Mouse (Mus musculus) CH12.LX (cell line): ENCODE results near the gene Gm20388. TPM values are rescaled to one million over a fixed set of nuclear protein-coding genes. Genes with fewer than 3 reads are reported as not detected.

Experiments
- DNase-seq: peaks from one replicate; pipeline ENCODE4 v3.0.0-alpha.2; 2013; ENCODE audit errors: extremely low read depth
- H3K27ac ChIP-seq: 2 replicates; pipeline ENCODE4 v1.5.1; 2012; ENCODE audit warnings: low read depth, mild to moderate bottlenecking, control low read depth, moderate library complexity; ENCODE audit not compliant: insufficient read depth
- H3K27me3 ChIP-seq: replicated peaks from 2 replicates; pipeline ENCODE3; 2012; ENCODE audit warnings: inconsistent platforms
- H3K36me3 ChIP-seq, 2 experiments: replicated peaks in 1 of 2; 2 replicates each; pipeline versions ENCODE3 to v1.6.1; 2012; ENCODE audit warnings: inconsistent platforms in 1 of 2, low read length in 1 of 2, mild to moderate bottlenecking in 1 of 2, mixed read lengths in 1 of 2, moderate library complexity in 1 of 2; ENCODE audit not compliant: control insufficient read depth in 1 of 2, insufficient read depth in 1 of 2
- H3K4me1 ChIP-seq, 2 experiments: 2 replicates each; pipeline ENCODE4 v1.6.1; 2012; ENCODE audit warnings: inconsistent platforms in 1 of 2, moderate library complexity in 1 of 2; ENCODE audit not compliant: insufficient read depth in 2 of 2, control insufficient read depth in 1 of 2
- H3K4me2 ChIP-seq: 2 replicates; pipeline ENCODE4 v1.6.1; 2012; ENCODE audit warnings: low read depth, mild to moderate bottlenecking, control low read depth; ENCODE audit not compliant: poor library complexity, insufficient read depth, severe bottlenecking
- H3K4me3 ChIP-seq, 3 experiments: fragments of 150-350 bp in 1 of 3; sonication (generic) in 1 of 3; replicated peaks in 1 of 3; 2 replicates each; pipeline versions ENCODE3 to v1.5.1; 2011 to 2012; ENCODE audit warnings: low read depth in 2 of 3, low read length in 2 of 3, mild to moderate bottlenecking in 2 of 3, moderate library complexity in 2 of 3, control low read depth in 1 of 3, improper control_type of control experiment in 1 of 3, inconsistent platforms in 1 of 3, mixed read lengths in 1 of 3; ENCODE audit not compliant: poor library complexity in 1 of 3
- H3K79me2 ChIP-seq: replicated peaks from 2 replicates; pipeline ENCODE4 v1.6.1; 2012; ENCODE audit warnings: mild to moderate bottlenecking, moderate library complexity; ENCODE audit not compliant: control insufficient read depth, poor library complexity, insufficient read depth, severe bottlenecking; ENCODE audit errors: extremely low read depth
- H3K9ac ChIP-seq: 2 replicates; pipeline ENCODE4 v1.6.1; 2012; ENCODE audit warnings: low read depth, mild to moderate bottlenecking, control low read depth, moderate library complexity; ENCODE audit not compliant: insufficient read depth
- H3K9me3 ChIP-seq: replicated peaks from 2 replicates; pipeline ENCODE3; 2012; ENCODE audit warnings: low read length, inconsistent platforms, mixed read lengths
- CTCF ChIP-seq, 2 experiments: IDR thresholded peaks in 1 of 2; conservative IDR thresholded peaks in 1 of 2; 2 replicates each; pipeline ENCODE4 v1.5.1; 2011 to 2012; ENCODE audit warnings: low read depth in 2 of 2, low read length in 2 of 2, improper control_type of control experiment in 1 of 2, inconsistent platforms in 1 of 2, mild to moderate bottlenecking in 1 of 2, moderate library complexity in 1 of 2
- EP300 ChIP-seq: IDR thresholded peaks from 2 replicates; pipeline ENCODE4 v1.6.1; 2011; ENCODE audit warnings: low read length, improper control_type of control experiment
- HCFC1 ChIP-seq: IDR thresholded peaks from 2 replicates; pipeline ENCODE4 v1.6.1; 2012; ENCODE audit warnings: low read depth, mild to moderate bottlenecking, inconsistent platforms, low read length, improper control_type of control experiment
- JUN ChIP-seq: IDR thresholded peaks from 2 replicates; pipeline ENCODE4 v1.6.1; 2011; ENCODE audit warnings: low read depth, mild to moderate bottlenecking, low read length, improper control_type of control experiment, moderate library complexity; ENCODE audit not compliant: insufficient read depth
- MAFK ChIP-seq: IDR thresholded peaks from 2 replicates; pipeline ENCODE4 v1.6.1; 2011; ENCODE audit warnings: low read length, improper control_type of control experiment; ENCODE audit not compliant: insufficient replicate concordance
- MEF2A ChIP-seq: IDR thresholded peaks from 2 replicates; pipeline ENCODE4 v1.6.1; 2014; ENCODE audit warnings: low read depth, mild to moderate bottlenecking, inconsistent platforms, low read length, improper control_type of control experiment, borderline replicate concordance
- NELFE ChIP-seq: IDR thresholded peaks from 2 replicates; pipeline ENCODE4 v1.6.1; 2011; ENCODE audit warnings: low read depth, low read length, improper control_type of control experiment
- PAX5 ChIP-seq: IDR thresholded peaks from 2 replicates; pipeline ENCODE4 v1.6.1; 2012; ENCODE audit warnings: low read length, inconsistent platforms, mixed read lengths
- RAD21 ChIP-seq: IDR thresholded peaks from 2 replicates; pipeline ENCODE4 v1.6.1; 2011; ENCODE audit warnings: low read depth, mild to moderate bottlenecking, low read length, improper control_type of control experiment, moderate library complexity
- SMC3 ChIP-seq: IDR thresholded peaks from 2 replicates; pipeline ENCODE4 v1.6.1; 2011; ENCODE audit warnings: low read depth, low read length, improper control_type of control experiment
- ZNF384 ChIP-seq: IDR thresholded peaks from 2 replicates; pipeline ENCODE4 v1.6.1; 2012; ENCODE audit warnings: low read depth, low read length, improper control_type of control experiment, inconsistent platforms
- dilution Hi-C: fragments of 300-500 bp; cut with MboI; formaldehyde crosslinking; loops from 2 replicates; pipeline ENCODE4 v1.14.3; 2020; ENCODE audit warnings: low sequenced_read_pairs; ENCODE audit not compliant: extremely low pct_unique_long_range_greater_than_20kb, extremely low pct_ligation_motif_present
- in situ Hi-C: fragments of 300-500 bp; cut with MboI; formaldehyde crosslinking; loops from 3 replicates; pipeline ENCODE4 v1.14.3; 2019; ENCODE audit warnings: low sequenced_read_pairs, low pct_ligation_motif_present, low pct_unique_long_range_greater_than_20kb, mixed read lengths
- polyA plus RNA-seq: library from polyadenylated mRNA; unstranded; fragments of >175 nt; gene quantifications from 2 replicates; pipeline ENCODE4 v1.2.1, GENCODE M21; 2012; ENCODE audit warnings: low read depth; ENCODE audit not compliant: insufficient read length
- total RNA-seq, 2 experiments: library from RNA; depleted of rRNA; stranded (reverse); fragments of 300-350 nt in 1 of 2; fragments of >200 nt in 1 of 2; gene quantifications; 2 replicates each; pipeline ENCODE4 v1.2.3; 2012 to 2014

Gm20388 gene
- total and polyA plus RNA-seq, 3 experiments: 14.8 to 26.3 (median 22.2) TPM

GRCm38 (mm10) chr8:120618110-120618509 lies 707.5 kb downstream of the Gm20388 start:
- Histone ChIP-seq H3K79me2 (no peaks in the 10 kb centered on the region), H3K27me3 (peaks cover 25% of the 10 kb centered on the region), H3K4me2 (no peak overlapping the region), H3K9me3 (no peaks in the 10 kb centered on the region), H3K27ac (no peak overlapping the region), H3K9ac (no peak overlapping the region), H3K4me1 (no peaks in the 10 kb centered on the region), H3K36me3 (no peaks in the 10 kb centered on the region), H3K4me3 (no peak overlapping the region)
- dilution Hi-C loops (no loop called here), in situ Hi-C loops (loop anchor here (10.0 kb wide), 1 partner anchor 433 kb away; no protein-coding TSS in a partner anchor)
- DNase-seq: peak; percentile 69
- TF ChIP-seq HCFC1: no peak
- TF ChIP-seq RAD21: peak; percentile 64
- TF ChIP-seq SMC3: peak; percentile 48
- TF ChIP-seq CTCF (conservative IDR thresholded peaks at IDR 0.05 in 1 of 2, IDR thresholded peaks at IDR 0.05 in 1 of 2; ENCODE audit: low read depth in 2 of 2, low read length in 2 of 2): peak; percentile 57 to 86

GRCm38 (mm10) chr8:120619235-120620180 lies 708.9 kb downstream of the Gm20388 start:
- Histone ChIP-seq H3K36me3 (no peaks in the 10 kb centered on the region), H3K4me2 (no peak overlapping the region), H3K4me3 (no peak overlapping the region), H3K27me3 (peaks cover 18% of the 10 kb centered on the region), H3K79me2 (no peaks in the 10 kb centered on the region), H3K9ac (no peak overlapping the region), H3K4me1 (peaks cover 0 to 3% of the 10 kb centered on the region in 2 experiments; a peak in 1 of 4 replicates), H3K9me3 (no peaks in the 10 kb centered on the region), H3K27ac (no peak overlapping the region)
- dilution Hi-C loops (no loop called here), in situ Hi-C loops (loop anchor here (10.0 kb wide), 1 partner anchor 435 kb away; no protein-coding TSS in a partner anchor)
- no peak for DNase-seq
- no peak for TF ChIP-seq PAX5

GRCm38 (mm10) chr8:120620441-120620840 lies 709.8 kb downstream of the Gm20388 start:
- in situ Hi-C loops: no loop called here
- peaks cover 0 to 3% of the 10 kb centered on the region in 2 experiments; a peak in 1 of 4 replicates for H3K4me1 ChIP-seq
- H3K4me3 ChIP-seq: no peak overlapping the region
- DNase-seq: no peak
- peaks cover 17% of the 10 kb centered on the region for H3K27me3 ChIP-seq
- no peak overlapping the region for H3K27ac ChIP-seq
- no peaks in the 10 kb centered on the region for H3K79me2 ChIP-seq
- H3K9me3 ChIP-seq: no peaks in the 10 kb centered on the region
- dilution Hi-C loops: no loop called here
- TF ChIP-seq MEF2A: no peak
- TF ChIP-seq EP300: no peak
- no peak for TF ChIP-seq RAD21
- TF ChIP-seq ZNF384: no peak
- TF ChIP-seq NELFE: no peak
- no peak for TF ChIP-seq MAFK
- no peak for TF ChIP-seq JUN
- TF ChIP-seq CTCF (conservative IDR thresholded peaks at IDR 0.05 in 1 of 2, IDR thresholded peaks at IDR 0.05 in 1 of 2; ENCODE audit: low read depth in 2 of 2, low read length in 2 of 2): no peak
- no peaks in the 10 kb centered on the region for H3K36me3 ChIP-seq
- no peak overlapping the region for H3K4me2 ChIP-seq
- no peak overlapping the region for H3K9ac ChIP-seq
